Mouse (Mus musculus) testis, adult 2 months (tissue): Measurements from ENCODE around the gene Mycbpap. TPM values are rescaled to one million over a fixed set of nuclear protein-coding genes. Genes with fewer than 3 reads are reported as not detected.

ENCODE experiments used
- H3K27ac ChIP-seq: fragments of 200-500 bp; 2 replicates; pipeline ENCODE4 v1.5.1; 2012; ENCODE audit warnings: low read depth, low read length; ENCODE audit not compliant: control insufficient read depth, insufficient read depth
- H3K27me3 ChIP-seq: fragments of 200-500 bp; 2 replicates; pipeline ENCODE4 v1.6.1; 2012; ENCODE audit warnings: mild to moderate bottlenecking, low read length, moderate library complexity; ENCODE audit not compliant: control insufficient read depth, insufficient read depth
- H3K36me3 ChIP-seq: fragments of 200-500 bp; 2 replicates; pipeline ENCODE4 v1.6.1; 2012; ENCODE audit warnings: mild to moderate bottlenecking, low read length; ENCODE audit not compliant: control insufficient read depth, insufficient read depth
- H3K4me1 ChIP-seq: fragments of 200-500 bp; 2 replicates; pipeline ENCODE4 v1.6.1; 2012; ENCODE audit warnings: low read length; ENCODE audit not compliant: control insufficient read depth, insufficient read depth
- H3K4me3 ChIP-seq: fragments of 200-500 bp; 2 replicates; pipeline ENCODE4 v1.5.1; 2012; ENCODE audit warnings: low read depth, mild to moderate bottlenecking, low read length, moderate library complexity, mixed read lengths; ENCODE audit not compliant: control insufficient read depth
- CTCF ChIP-seq: fragments of 200-500 bp; IDR thresholded peaks from 2 replicates; pipeline ENCODE4 v1.5.1; 2012; ENCODE audit warnings: low read depth, mild to moderate bottlenecking, inconsistent platforms, low read length, moderate library complexity; ENCODE audit not compliant: control insufficient read depth, insufficient read depth, insufficient replicate concordance
- POLR2A ChIP-seq: fragments of 200-500 bp; IDR thresholded peaks from 2 replicates; pipeline ENCODE4 v1.6.1; 2012; ENCODE audit warnings: low read depth, mild to moderate bottlenecking, inconsistent platforms, low read length, moderate library complexity; ENCODE audit not compliant: control insufficient read depth
- polyA plus RNA-seq: library from polyadenylated mRNA; depleted of rRNA; stranded (reverse); fragments of >200 nt; gene quantifications from 2 replicates; pipeline ENCODE4 v1.2.3, GENCODE M21; 2012

Gene Mycbpap
- polyA plus RNA-seq, 1 experiment = 197 TPM

DNA sequence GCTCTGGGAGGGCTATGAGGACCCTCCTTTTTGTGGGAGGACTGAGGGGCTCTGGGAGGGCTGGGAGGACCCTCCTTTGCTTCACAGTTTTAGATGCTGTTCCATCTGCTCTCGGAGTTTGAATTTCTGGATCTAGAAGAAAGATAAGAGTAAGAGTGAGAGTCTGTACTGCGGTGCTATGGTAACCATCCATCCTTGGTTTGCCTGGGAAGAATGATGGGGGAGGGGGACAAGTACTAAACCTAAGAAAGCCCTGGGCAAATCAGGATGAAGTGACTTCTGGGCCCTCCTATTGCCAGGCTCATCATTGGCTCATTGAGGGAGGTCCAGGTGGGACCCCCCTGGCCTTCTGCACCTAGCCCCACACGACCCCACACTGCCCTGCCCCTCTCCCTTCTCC is 36.7 kb upstream of the Mycbpap start:
- Histone ChIP-seq H3K27me3 (no peaks in the 10 kb centered on the region), H3K4me1 (no peaks in the 10 kb centered on the region), H3K4me3 (no peak overlapping the region), H3K36me3 (no peaks in the 10 kb centered on the region), H3K27ac (no peak overlapping the region)
- TF ChIP-seq POLR2A (no peak), CTCF (no peak)

DNA sequence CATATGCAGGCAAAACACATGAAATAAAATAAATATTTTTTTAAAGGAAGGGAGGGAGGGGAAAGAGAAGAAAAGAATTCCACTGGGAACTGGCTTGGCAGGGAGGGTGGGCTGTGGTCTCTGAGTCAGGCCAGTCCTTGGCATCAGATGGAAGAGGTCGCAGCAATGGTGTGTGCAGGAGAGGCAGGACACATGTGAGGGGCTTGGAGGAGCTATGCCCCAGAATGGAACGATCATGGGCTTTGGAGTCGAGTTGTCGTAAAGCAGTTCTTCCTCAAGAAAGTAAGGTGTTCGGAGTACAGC is 28.9 kb upstream of the Mycbpap start:
- no peak for TF ChIP-seq CTCF
- TF ChIP-seq POLR2A = no peak
- peaks cover 19% of the 10 kb centered on the region for H3K4me1 ChIP-seq
- peak overlapping the region; percentile 33; the same call in 1 of the 2 replicates for H3K27ac ChIP-seq
- no peaks in the 10 kb centered on the region for H3K27me3 ChIP-seq
- H3K36me3 ChIP-seq = no peaks in the 10 kb centered on the region
- no peak overlapping the region for H3K4me3 ChIP-seq

DNA sequence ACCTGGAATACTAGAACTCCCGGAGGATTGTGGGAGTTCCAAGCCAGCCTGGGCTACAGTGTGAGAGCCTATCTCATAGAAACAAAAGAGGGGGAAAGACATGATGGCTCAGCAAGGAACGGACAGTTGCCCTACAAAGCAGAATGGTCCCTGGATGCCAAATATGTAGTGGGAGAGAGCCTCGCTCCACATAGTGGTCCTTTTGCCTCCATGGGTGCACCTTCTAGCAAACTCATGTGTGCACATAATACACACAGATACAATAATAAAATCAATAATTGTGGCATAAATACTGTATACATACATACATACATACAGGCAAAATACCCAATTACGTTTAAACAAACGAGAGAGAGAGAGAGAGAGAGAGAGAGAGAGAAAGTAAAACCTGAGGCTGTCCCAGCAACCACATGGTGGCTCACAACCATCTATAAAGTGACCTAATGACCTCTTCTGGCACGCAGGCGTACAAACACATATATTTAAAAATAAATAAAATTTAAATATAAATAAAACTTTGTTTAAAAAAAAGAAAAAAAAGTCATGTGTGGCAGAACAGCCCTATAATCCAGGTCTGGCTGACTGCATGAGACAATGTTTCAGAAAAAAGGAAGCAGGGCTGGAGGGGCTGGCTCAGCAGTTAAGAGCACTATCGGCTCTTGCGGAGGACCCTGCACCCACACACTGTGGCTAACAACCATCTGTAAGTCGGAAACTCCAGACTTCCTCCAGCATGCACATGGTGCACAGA is 28.3 kb upstream of the Mycbpap start:
- Histone ChIP-seq H3K36me3 (no peaks in the 10 kb centered on the region), H3K27me3 (no peaks in the 10 kb centered on the region), H3K27ac (peak overlapping the region; percentile 93), H3K4me3 (peak overlapping the region; percentile 97), H3K4me1 (peaks cover 19% of the 10 kb centered on the region)
- TF ChIP-seq POLR2A = no peak
- no peak for TF ChIP-seq CTCF

DNA sequence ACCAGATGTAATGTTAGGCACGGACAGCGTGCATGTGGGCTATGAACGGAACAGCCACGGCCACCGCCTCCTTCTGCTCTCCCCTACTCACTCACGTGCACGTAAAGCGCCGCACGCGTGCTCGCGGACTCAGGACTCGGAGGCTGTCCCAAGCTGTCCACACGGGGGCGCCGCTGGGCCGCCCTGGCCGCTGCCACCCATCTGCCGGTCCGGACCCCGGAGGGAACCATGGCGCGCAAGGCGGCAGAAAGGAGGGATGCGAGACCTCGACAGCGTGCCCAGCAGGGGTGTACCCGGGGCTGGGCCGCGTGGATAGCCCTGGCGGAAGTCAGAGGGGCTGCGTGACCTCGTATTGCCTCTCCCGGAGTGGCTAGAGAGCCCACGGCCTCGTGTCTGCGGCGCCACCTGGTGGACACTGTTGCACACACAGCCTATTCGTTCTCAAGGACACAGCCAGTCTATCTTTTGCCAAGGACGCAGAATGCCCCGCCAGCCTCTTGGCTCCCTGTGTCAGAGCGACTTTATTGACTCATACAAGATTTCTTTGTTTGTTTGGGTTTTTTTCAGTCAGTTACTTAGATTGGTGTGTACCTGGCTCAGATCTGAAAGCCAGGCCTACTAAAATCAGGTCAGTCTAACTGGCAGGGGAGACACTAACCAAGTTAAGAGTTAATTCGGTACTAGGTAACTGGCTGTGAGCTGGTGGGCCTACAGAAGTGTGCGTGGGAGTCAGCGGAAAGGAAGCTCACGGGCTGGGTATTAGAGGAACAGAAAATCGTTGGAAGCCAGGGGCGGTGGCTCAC is 27.5 kb upstream of the Mycbpap start, which contains the start of gene Rsad1:
Rsad1 (minus strand) TSS at position 368 of the 803 bp plus-strand sequence.
- Histone ChIP-seq H3K4me3 (peak within 1 kb of the TSS; percentile 97), H3K27me3 (no peaks in the 10 kb centered on the region), H3K36me3 (no peaks in the 10 kb centered on the region), H3K27ac (peak within 1 kb of the TSS; percentile 93), H3K4me1 (peaks cover 23% of the 10 kb centered on the region)
- peak; percentile 73 for TF ChIP-seq POLR2A
- TF ChIP-seq CTCF = peak; percentile 87

DNA sequence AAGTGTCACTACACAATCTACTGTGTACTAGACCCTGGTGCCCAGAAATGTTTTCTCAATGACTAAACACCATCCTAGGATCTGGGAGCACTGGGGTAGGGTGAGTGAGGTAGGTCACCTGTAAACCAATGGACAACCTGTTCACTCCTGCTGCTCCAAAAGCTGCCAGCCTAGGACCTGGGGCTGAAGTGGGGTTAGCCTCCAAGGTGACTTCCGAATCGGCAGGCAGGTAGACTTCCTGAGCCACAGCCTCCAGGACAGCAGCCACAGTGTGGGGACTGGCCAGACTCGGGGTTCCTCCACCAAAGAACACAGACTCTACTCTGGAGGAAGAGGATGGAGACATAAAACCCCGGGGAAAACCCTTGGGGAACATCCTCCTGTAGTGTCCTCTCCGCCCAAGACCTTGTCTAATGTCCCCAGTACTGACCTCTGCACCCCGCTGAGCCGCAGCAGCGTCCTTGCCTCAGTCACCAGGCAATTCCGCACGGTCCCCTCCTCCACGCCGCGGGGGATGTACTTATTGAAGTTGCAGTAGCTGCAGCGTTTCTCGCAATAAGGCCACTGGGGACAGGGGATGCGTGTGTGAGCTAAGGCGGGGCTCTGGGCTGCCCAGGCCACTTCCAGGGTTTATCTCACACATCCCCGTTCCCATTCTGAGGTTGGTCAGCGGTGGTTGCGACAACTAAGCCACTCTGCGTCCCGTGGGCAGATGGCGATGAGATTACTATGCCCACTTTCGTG is 26.7 kb upstream of the Mycbpap start:
- Histone ChIP-seq H3K4me1 (peaks cover 30% of the 10 kb centered on the region), H3K27me3 (no peaks in the 10 kb centered on the region), H3K36me3 (no peaks in the 10 kb centered on the region), H3K4me3 (peak overlapping the region; percentile 97), H3K27ac (peak overlapping the region; percentile 93)
- TF ChIP-seq CTCF (no peak), POLR2A (no peak)

DNA sequence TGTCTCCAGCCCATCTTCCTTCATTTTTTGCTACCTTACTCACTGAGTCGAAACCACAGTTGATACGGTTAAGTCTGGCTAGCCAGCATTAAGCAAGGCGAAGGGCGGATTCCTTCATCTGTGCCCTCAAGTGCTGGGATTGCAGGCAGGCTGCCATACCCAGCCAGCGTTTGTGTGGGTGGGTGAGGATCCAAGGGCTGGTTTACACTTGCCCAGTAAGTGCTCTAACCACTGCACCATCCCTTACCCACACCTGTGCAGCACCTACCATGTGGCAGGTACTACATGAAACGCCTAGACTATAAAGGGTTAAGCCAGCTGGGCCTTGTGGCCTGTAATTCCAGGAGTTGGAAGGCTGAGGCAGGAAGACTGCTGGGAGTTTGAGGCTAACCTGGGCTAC is 25.7 kb upstream of the Mycbpap start:
- Histone ChIP-seq H3K4me1 (peaks cover 30% of the 10 kb centered on the region), H3K4me3 (no peak overlapping the region), H3K36me3 (no peaks in the 10 kb centered on the region), H3K27ac (no peak overlapping the region), H3K27me3 (no peaks in the 10 kb centered on the region)
- TF ChIP-seq CTCF = no peak
- TF ChIP-seq POLR2A = no peak

DNA sequence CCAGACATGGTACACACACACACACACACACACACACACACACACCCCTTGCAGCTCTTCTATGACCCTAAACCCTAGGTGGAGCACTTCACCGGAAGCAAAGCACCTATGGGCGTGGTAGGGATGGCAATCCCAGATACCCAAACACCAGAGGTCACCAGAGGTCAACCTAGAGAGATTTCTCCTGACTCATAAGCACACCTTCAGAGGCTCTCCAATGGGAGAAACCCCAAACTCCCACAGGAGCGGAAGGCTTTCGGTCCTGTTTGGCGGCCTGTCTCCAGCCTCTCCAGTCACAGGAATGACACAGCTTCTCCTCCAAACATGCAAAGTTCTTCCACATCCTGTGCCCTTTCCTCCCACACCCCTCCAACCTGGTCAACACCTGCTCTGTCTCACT is 24.8 kb upstream of the Mycbpap start:
- no peak overlapping the region for H3K4me3 ChIP-seq
- H3K27ac ChIP-seq = no peak overlapping the region
- no peaks in the 10 kb centered on the region for H3K27me3 ChIP-seq
- H3K4me1 ChIP-seq = peaks cover 30% of the 10 kb centered on the region
- TF ChIP-seq POLR2A (no peak), CTCF (no peak)
- no peaks in the 10 kb centered on the region for H3K36me3 ChIP-seq
